Mouse (Mus musculus) intestine, embryonic 16.5 days (tissue): ENCODE results near the gene Tuba3a. TPM values are rescaled to one million over a fixed set of nuclear protein-coding genes. Genes with fewer than 3 reads are reported as not detected.

Experiments
- ATAC-seq: fragments of 200-750 bp; cut with Nextera tagmentation; 2 replicates; pipeline ENCODE4 v1.8.0; 2017; ENCODE audit warnings: moderate TSS enrichment, moderate library complexity
- H3K27ac ChIP-seq: fragments of 300-500 bp; sonication (generic); 2 replicates; pipeline ENCODE4 v1.5.1; 2014; ENCODE audit warnings: mild to moderate bottlenecking, low read length
- H3K27me3 ChIP-seq: fragments of 300-500 bp; sonication (generic); replicated peaks from 2 replicates; pipeline ENCODE4 v1.6.1; 2014; ENCODE audit warnings: low read length, control low read depth, mixed read lengths; ENCODE audit not compliant: control insufficient read depth, insufficient read depth
- H3K36me3 ChIP-seq: fragments of 300-500 bp; sonication (generic); 2 replicates; pipeline ENCODE4 v1.6.1; 2014; ENCODE audit warnings: low read length, control low read depth; ENCODE audit not compliant: control insufficient read depth, insufficient read depth
- H3K4me1 ChIP-seq: fragments of 300-500 bp; sonication (generic); 2 replicates; pipeline ENCODE4 v1.6.1; 2014; ENCODE audit warnings: low read length, control low read depth, mixed read lengths; ENCODE audit not compliant: control insufficient read depth, insufficient read depth
- H3K4me2 ChIP-seq: fragments of 300-500 bp; sonication (generic); 2 replicates; pipeline ENCODE4 v1.6.1; 2014; ENCODE audit warnings: low read depth, low read length, control low read depth
- H3K4me3 ChIP-seq: fragments of 300-500 bp; sonication (generic); 2 replicates; pipeline ENCODE4 v1.5.1; 2014; ENCODE audit warnings: mild to moderate bottlenecking, low read length
- H3K9ac ChIP-seq: fragments of 300-500 bp; sonication (generic); 2 replicates; pipeline ENCODE4 v1.6.1; 2014; ENCODE audit warnings: low read depth, low read length
- H3K9me3 ChIP-seq: fragments of 300-500 bp; sonication (generic); 2 replicates; pipeline ENCODE4 v1.6.1; 2016; ENCODE audit warnings: low read length, control low read depth; ENCODE audit not compliant: control insufficient read depth
- WGBS: fragments of 180-500 bp; shearing (Covaris S2); extraction: QIAGEN DNeasy Blood & Tissue Kit; methylation state at CpG from one replicate; pipeline ENCODE4 v1.1.7; 2014; 5-methylcytosine and 5-hydroxymethylcytosine counted together
- microRNA-seq: library from miRNA; unstranded; fragments of <30 nt; microRNA quantifications from one replicate; pipeline ENCODE4, GENCODE M21; 2016
- polyA plus RNA-seq: library from polyadenylated mRNA; unstranded; fragments of >200 nt; fragmentation: Nextera tagmentation; extraction: Ambion mirVana; gene quantifications from 2 replicates; pipeline ENCODE4 v1.2.1, GENCODE M21; 2015

Tuba3a gene
- polyA plus RNA-seq, 1 experiment from 2014 or later: 0.17 TPM

DNA sequence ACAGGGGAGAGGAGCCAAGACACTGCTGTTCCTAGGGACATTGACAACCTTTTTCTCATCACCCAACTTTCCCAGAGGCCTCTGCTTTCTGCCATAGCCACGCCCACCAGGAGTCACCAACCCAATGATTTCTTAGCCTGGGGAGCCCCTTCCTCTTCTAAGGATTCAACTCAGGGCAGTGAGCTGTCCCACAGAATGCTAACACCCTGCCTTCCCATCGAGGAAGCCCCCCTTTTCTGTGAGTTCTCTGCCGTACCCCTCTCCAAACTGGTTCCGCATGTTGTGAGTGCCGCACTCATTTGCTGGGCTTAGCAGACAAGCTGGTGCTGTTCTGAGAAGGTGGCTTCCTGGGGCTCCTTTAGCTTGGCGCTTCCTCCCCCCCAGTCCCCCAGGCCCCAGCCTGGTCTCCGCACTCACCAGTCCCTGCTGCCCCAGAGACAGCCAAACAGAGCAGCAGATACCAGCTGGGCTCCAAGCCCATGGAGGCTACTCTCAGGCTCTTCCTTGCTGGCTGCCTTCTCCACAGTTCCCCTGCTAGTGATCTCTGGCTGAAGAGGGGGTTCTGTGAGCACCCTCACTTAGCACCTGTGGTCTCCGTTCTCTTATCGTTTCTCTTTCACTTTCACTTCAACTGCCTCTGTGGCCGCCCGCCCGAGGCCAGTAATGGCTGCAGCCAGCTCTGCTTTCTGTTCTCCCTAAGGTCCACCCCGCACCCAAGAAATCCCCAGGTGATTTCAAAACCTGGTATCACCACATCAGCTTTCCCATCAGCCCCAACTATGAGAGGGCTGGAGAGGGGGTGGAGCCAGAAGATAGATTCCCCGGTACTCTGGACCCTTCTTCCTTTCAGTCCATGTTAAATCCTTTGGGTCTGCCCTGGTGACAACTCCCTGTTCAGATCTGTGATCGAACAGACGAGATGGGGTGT is 54.5 kb downstream of the Tuba3a start, which contains the start of gene Tapbpl:
Gene Tapbpl, minus strand, starts transcription at position 744 of the 928 bp plus-strand sequence.
- Histone ChIP-seq H3K36me3 (no peaks in the 10 kb centered on the region), H3K4me1 (peaks cover 8% of the 10 kb centered on the region), H3K27me3 (no peaks in the 10 kb centered on the region), H3K9ac (peak within 1 kb of the TSS; percentile 86), H3K4me2 (peak within 1 kb of the TSS; percentile 83), H3K9me3 (no peaks in the 10 kb centered on the region), H3K4me3 (peak within 1 kb of the TSS; percentile 61), H3K27ac (peak within 1 kb of the TSS; percentile 92)
- 2% methylated on average over 16 of the region's 16 CpGs for WGBS
- ATAC-seq: peak; percentile 76

DNA sequence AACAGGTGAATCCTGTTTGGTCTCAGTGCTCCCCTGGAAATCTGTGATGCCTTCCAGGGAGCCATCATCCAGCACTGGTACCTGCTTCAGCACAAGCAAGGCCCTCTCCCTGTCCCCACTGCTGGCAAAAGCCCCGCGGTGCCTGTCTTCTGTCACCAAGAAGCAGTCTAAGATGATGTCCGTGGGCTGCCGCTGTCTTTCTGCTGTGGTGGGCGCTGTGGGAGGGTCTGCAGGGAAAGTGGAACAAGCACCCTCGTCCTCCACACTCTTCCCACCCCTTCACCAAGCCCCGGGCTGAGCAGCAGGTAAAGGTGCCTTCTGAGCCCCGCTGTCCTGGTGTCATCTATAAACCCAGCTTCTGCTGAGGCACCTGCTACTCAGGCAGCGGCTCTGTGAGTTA is 55.3 kb downstream of the Tuba3a start:
- ATAC-seq: no peak
- H3K9me3 ChIP-seq: no peaks in the 10 kb centered on the region
- peaks cover 8% of the 10 kb centered on the region for H3K4me1 ChIP-seq
- no peak overlapping the region for H3K4me3 ChIP-seq
- no peaks in the 10 kb centered on the region for H3K27me3 ChIP-seq
- WGBS: 60% methylated on average over 9 of the region's 9 CpGs
- H3K27ac ChIP-seq: no peak overlapping the region; the same call in 1 of the 2 replicates
- H3K36me3 ChIP-seq: no peaks in the 10 kb centered on the region
- peak overlapping the region; percentile 26; the same call in 1 of the 2 replicates for H3K9ac ChIP-seq
- peak overlapping the region; percentile 83; the same call in 1 of the 2 replicates for H3K4me2 ChIP-seq

Small RNAs within 50 kb of the gene (microRNA-seq; reads per million reads assigned to microRNA genes)
- not detected for gene Mir8113

Other genes starting within 250 kb of the Tuba3a start
- 96.0 and 105 TPM in 2 replicates for gene Ing4, start 246.3 kb downstream of the Tuba3a start, polyA plus RNA-seq
- gene Acrbp, start 236.4 kb downstream of the Tuba3a start, polyA plus RNA-seq: 9.8 and 10.6 TPM in 2 replicates
- gene Lpar5, start 218.1 kb downstream of the Tuba3a start, polyA plus RNA-seq: 9.4 and 9.7 TPM in 2 replicates
- gene Chd4, start 190.1 kb downstream of the Tuba3a start, polyA plus RNA-seq: 41.3 and 44.8 TPM in 2 replicates
- 59.5 and 66.8 TPM in 2 replicates for gene Nop2, start 154.1 kb downstream of the Tuba3a start, polyA plus RNA-seq
- gene Iffo1, start 140.8 kb downstream of the Tuba3a start, polyA plus RNA-seq: 4.5 and 5.3 TPM in 2 replicates
- gene Gapdh, start 119.6 kb downstream of the Tuba3a start, polyA plus RNA-seq: 2,256 and 2,328 TPM in 2 replicates
- gene Ncapd2, start 94.3 kb downstream of the Tuba3a start, polyA plus RNA-seq: 67.8 and 78.0 TPM in 2 replicates
- 267 and 284 TPM in 2 replicates for gene Mrpl51, start 94.2 kb downstream of the Tuba3a start, polyA plus RNA-seq
- gene Vamp1, start 70.5 kb downstream of the Tuba3a start, polyA plus RNA-seq: 5.0 and 5.9 TPM in 2 replicates
- gene Tapbpl, start 54.2 kb downstream of the Tuba3a start, polyA plus RNA-seq: 13.3 and 14.4 TPM in 2 replicates
- 2.0 and 2.3 TPM in 2 replicates for gene Cd27, start 49.0 kb downstream of the Tuba3a start, polyA plus RNA-seq
- 106 and 107 TPM in 2 replicates for gene Ltbr, start 27.8 kb upstream of the Tuba3a start, polyA plus RNA-seq
- 5.0 and 7.6 TPM in 2 replicates for gene Scnn1a, start 34.6 kb upstream of the Tuba3a start, polyA plus RNA-seq
- gene Tnfrsf1a, start 63.3 kb upstream of the Tuba3a start, polyA plus RNA-seq: 90.0 and 95.3 TPM in 2 replicates
- gene Plekhg6, start 94.8 kb upstream of the Tuba3a start, polyA plus RNA-seq: 13.2 and 19.1 TPM in 2 replicates
- gene Cd9, start 208.7 kb upstream of the Tuba3a start, polyA plus RNA-seq: 146 and 167 TPM in 2 replicates